Mouse (Mus musculus): ENCODE results near the gene Chtf18.
"Not testable (repeated sequence)": the region's sequence is repeated elsewhere in the genome, so short reads cannot be mapped to it uniquely, and the experiment has no call there.

The Chtf18 gene

GRCm38 (mm10) chr17:25727265-25728008 is at the start of gene Chtf18, which contains the start of gene Rpusd1:
Gene Chtf18 (minus strand): TSS chr17:25727419.
Gene Rpusd1 (plus strand): TSS chr17:25727670.
- DNase-seq (ENCODE audit: low spot score in 2 of 2), result peak; percentile 99 to 100

- DNase-seq (ENCODE audit: low spot score in 2 of 2), result no peak
These were observed 48.3 kb upstream of the Chtf18 start for GRCm38 (mm10) chr17:25775318-25776062.

DNA sequence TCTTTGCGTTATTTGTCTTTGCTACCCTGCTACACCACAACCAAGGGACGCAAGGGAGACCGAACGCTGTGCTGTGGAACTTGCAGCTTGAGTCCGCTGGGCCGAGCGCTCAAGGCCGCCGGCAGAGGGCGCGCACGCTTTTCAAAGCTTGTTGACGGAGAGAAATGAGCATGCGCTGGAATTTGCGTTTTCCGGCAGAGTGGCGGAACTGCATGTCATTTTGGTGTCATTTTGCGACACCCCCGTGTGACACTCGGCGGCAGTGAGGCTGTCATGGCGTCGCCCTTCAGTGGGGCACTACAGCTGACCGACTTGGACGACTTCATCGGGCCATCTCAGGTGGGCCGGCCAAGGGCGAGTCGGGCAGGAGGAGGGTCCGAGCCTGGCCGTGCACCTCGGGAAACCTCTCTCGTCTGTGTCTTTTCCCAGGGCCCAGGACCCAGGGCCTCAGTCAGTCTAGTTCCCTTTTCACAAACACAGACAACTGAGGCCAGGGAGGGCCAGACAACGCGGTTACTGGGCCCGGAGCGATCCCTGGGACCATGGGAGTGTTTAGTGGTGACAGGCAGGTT is 46.4 kb upstream of the Chtf18 start, which contains the start of gene Narfl:
Gene Narfl, plus strand, starts transcription at position 228 of the 572 bp plus-strand sequence.
- DNase-seq (ENCODE audit: low spot score in 2 of 2), result peak; percentile 96

- DNase-seq (ENCODE audit: low spot score in 2 of 2), result no peak
These were observed 42.1 kb upstream of the Chtf18 start for GRCm38 (mm10) chr17:25769331-25769730.

- no peak for DNase-seq (ENCODE audit: low spot score in 2 of 2)
These were observed 38.7 kb upstream of the Chtf18 start for GRCm38 (mm10) chr17:25765886-25766285.

DNA sequence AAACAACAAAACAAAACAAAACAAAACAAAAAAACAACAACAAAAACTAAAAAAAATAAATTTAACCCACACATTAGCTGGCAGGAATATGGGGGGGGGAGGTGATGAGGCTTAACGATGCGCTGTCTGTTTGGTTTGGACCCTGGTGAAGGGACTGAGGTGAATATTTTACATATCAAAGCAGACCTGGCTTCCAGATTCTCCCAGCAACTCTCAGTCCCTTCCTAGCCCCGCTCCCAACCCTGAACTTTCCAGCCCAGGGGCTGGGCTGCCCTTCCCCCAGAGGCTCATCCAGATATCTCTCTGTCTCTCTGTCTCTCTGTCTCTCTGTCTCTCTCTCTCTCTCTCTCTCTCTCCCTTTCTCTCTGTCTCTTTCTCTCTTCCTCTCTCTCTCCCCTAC is 35.4 kb upstream of the Chtf18 start:
- DNase-seq (ENCODE audit: low spot score in 2 of 2), result no peak

GRCm38 (mm10) chr17:25761561-25761970 is 34.3 kb upstream of the Chtf18 start:
- DNase-seq (ENCODE audit: low spot score in 2 of 2), result no peak

DNA sequence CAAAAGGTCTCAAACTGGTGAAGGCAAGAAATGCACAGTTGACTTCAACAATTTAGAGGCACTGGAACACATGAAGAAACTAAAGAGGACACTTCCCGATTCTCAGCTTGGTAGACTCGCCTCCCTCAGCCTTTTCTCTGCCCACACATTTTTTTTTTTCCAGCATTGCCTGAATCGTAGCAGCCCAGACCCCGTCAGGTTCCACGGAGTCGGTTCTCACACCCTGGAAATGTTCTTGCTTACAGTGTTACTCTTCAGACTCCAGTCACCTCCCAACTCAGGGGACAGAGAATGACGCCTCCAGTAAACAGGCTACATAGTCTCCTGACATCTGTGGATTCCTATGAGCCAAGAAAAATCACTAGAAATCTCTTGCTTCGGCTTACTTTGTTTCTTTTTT is 32.9 kb upstream of the Chtf18 start:
- peak in 1 of 2 experiments; percentile 47 for DNase-seq (ENCODE audit: low spot score in 2 of 2)

DNA sequence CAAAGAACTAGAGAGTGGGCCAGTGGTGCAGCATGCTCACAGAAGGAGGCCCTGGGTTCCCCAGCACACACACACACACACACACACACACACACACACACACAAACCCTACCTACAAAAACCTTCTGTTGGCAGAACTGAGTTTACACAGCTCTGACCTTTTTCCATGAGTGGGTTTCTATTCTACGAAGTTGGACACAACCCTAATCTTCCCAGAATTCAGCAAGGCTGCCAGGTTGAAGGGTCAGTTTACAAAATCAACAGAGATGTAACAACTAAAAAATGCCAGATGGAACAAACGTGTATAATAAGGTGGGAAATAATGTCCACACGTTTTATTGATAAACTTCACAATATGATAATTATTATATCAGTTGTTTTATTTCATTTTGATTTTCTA is 30.5 kb upstream of the Chtf18 start:
- DNase-seq (ENCODE audit: low spot score in 2 of 2), result no peak

GRCm38 (mm10) chr17:25756378-25757242 is 29.4 kb upstream of the Chtf18 start:
- no peak for DNase-seq (ENCODE audit: low spot score in 2 of 2)

DNA sequence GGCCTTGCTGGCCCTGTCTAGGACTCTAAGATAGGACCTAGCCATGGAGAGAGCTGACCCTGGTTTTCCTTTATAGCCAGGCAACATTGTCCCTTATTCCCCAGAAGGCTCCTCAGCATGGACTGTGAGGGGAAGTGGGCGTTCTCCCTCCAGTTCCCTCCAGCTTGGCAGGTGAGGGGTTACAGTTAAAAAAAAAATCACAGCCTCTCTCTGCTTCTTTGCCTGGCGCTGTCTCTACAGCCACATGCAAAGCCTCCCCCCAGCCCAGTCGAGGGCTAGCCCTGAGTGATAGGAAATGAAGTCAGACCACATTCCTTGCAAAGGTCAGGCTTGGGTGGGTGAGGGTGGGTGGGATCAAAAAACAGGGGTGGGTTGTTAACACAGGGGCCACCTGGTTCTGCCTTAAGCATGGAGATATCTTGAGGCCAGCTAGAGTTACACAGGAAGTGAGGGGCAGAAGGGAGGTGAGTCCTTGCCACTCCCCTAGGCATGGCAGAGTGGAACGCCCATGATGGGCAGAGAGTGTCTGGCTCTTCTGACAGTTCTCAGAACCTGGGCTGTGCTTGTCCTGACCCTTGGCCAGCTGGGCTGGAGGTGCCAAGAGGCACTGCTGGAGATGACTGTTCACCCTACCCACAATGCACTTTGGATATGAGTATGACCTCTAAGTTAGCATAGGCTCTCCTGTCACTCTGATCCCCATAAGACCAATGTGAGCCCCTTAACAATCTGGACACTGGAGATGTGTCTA is 28.6 kb upstream of the Chtf18 start:
- DNase-seq (ENCODE audit: low spot score in 2 of 2), result no peak

GRCm38 (mm10) chr17:25755086-25755485 is 27.9 kb upstream of the Chtf18 start:
- DNase-seq (ENCODE audit: low spot score in 2 of 2), result no peak

- no peak for DNase-seq (ENCODE audit: low spot score in 2 of 2)
These were observed 27.0 kb upstream of the Chtf18 start, which contains the start of gene Msln for GRCm38 (mm10) chr17:25754241-25754640. Gene Msln (minus strand): TSS chr17:25754378.

DNA sequence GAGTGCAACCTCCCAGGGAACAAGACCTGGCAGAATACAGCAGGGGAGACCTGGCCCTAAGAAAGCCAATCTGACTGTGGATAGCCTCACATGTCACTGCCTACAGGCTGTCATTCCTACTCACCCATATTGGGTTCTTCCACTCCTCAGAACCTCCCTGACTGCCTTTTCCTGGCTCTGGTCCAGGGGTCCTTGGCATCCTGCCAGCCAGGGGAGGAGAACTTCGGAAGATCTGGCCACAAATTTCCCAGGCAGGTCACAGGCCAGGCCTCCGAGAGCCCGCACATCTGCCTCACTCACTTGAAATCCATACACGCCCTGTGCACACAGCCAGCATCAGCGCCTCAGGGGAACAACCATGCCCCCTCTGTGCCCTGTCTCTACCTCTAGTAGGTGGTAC is 24.2 kb upstream of the Chtf18 start:
- no peak for DNase-seq (ENCODE audit: low spot score in 2 of 2)

DNA sequence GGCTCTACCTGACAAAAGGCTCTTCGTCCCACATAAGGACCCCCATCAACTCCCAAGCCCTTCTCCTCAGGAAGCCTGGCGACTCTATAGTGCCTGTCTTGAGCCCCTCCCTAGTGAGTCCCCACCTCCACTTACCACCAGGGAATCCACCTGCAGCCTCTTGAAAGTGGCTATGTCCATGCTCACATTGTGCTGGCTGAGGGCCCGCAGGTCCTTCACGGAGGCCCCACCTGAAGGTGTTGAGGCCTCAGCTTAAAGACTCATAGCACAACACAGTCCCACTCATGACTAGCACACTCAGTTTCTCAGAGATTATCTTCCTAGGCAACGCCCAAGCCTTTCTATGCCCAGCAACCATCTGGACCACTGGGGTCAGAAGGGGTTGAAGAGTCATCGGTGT is 22.1 kb upstream of the Chtf18 start:
- DNase-seq (ENCODE audit: low spot score in 2 of 2), result no peak

GRCm38 (mm10) chr17:25748238-25748637 is 21.0 kb upstream of the Chtf18 start:
- no peak for DNase-seq (ENCODE audit: low spot score in 2 of 2)

GRCm38 (mm10) chr17:25744311-25744710 is 17.1 kb upstream of the Chtf18 start:
- no peak for DNase-seq (ENCODE audit: low spot score in 2 of 2)

GRCm38 (mm10) chr17:25743831-25744230 is 16.6 kb upstream of the Chtf18 start:
- no peak for DNase-seq (ENCODE audit: low spot score in 2 of 2)

GRCm38 (mm10) chr17:25741471-25741870 is 14.3 kb upstream of the Chtf18 start:
- DNase-seq (ENCODE audit: low spot score in 2 of 2), result not testable (repeated sequence)

- DNase-seq (ENCODE audit: low spot score in 2 of 2), result no peak
These were observed 11.6 kb upstream of the Chtf18 start for GRCm38 (mm10) chr17:25738861-25739260.

GRCm38 (mm10) chr17:25735745-25736144 is 8.5 kb upstream of the Chtf18 start, which contains the start of gene Mslnl:
Gene Mslnl (plus strand): TSS chr17:25736042.
- DNase-seq (ENCODE audit: low spot score in 2 of 2), result no peak
